In genomic region chr8:120412911-120413625, GRCm38 (mm10) we compare ENCODE assay signal across 10 mouse cellular contexts.
A peak's percentile ranks its signal among the peaks of the same experiment; 100 is the strongest.
DNase-seq lines count a peak whose midpoint lies in the region; ATAC-seq lines count a peak whose summit lies in the region.
"Had no signal": no experiment of that assay in that cellular context is flagged by ENCODE, and none has a peak within 500 bp of the region (broad histone marks: within the 10 kb centered on the region; RNA-seq: fewer than 3 reads in every experiment).

No protein-coding gene starts in this region.

- intact Hi-C loops in left cerebral cortex, postnatal 4 days (cut with DNase I) = no loop called here

- H3K4me2 ChIP-seq in embryonic facial prominence, embryonic 11.5 days (ENCODE audit: low read depth, low read length) = no peak overlapping the region

- no peaks in the 10 kb centered on the region for H3K27me3 ChIP-seq in embryonic facial prominence, embryonic 11.5 days (ENCODE audit: control insufficient read depth, insufficient read depth, low read length)
- peaks cover 69% of the 10 kb centered on the region for H3K27me3 ChIP-seq in embryonic facial prominence, embryonic 10.5 days (replicated peaks; ENCODE audit: low read depth, poor library complexity, severe bottlenecking)

- H3K4me1 ChIP-seq in embryonic facial prominence, embryonic 11.5 days (ENCODE audit: control insufficient read depth, insufficient read depth, low read length) = peaks cover 39% of the 10 kb centered on the region
- peaks cover 100% of the 10 kb centered on the region for H3K4me1 ChIP-seq in embryonic facial prominence, embryonic 10.5 days

- no peak overlapping the region for H3K4me3 ChIP-seq in embryonic facial prominence, embryonic 11.5 days (ENCODE audit: low read depth, low read length)
- no peak overlapping the region for H3K4me3 ChIP-seq in embryonic facial prominence, embryonic 10.5 days

- no peaks in the 10 kb centered on the region for H3K36me3 ChIP-seq in embryonic facial prominence, embryonic 11.5 days (replicated peaks; ENCODE audit: control insufficient read depth, insufficient read depth, low read depth, low read length)
- H3K36me3 ChIP-seq in embryonic facial prominence, embryonic 10.5 days (replicated peaks) = no peaks in the 10 kb centered on the region

- H3K9ac ChIP-seq in embryonic facial prominence, embryonic 11.5 days (replicated peaks; ENCODE audit: low read length) = 0 out of 2 replicates have a peak overlapping the region, but pooled peaks have one; percentile 6

- no peaks in the 10 kb centered on the region for H3K9me3 ChIP-seq in embryonic facial prominence, embryonic 11.5 days (replicated peaks; ENCODE audit: control insufficient read depth, low read length)
- no peaks in the 10 kb centered on the region for H3K9me3 ChIP-seq in embryonic facial prominence, embryonic 10.5 days

- WGBS in embryonic facial prominence, embryonic 11.5 days = 77% methylated on average over 29 of the region's 29 CpGs
- WGBS in embryonic facial prominence, embryonic 10.5 days = 78% methylated on average over 29 of the region's 29 CpGs

- ATAC-seq in embryonic facial prominence, embryonic 11.5 days (replicated peaks; ENCODE audit: insufficient number of reproducible peaks, low FRiP score, low TSS enrichment, low read depth) = no peak

- no peak for DNase-seq in embryonic facial prominence, embryonic 11.5 days (ENCODE audit: low spot score)
- no peak for DNase-seq in embryonic facial prominence, embryonic 10.5 days (ENCODE audit: low spot score)
- DNase-seq in frontal cortex, postnatal 36 days (ENCODE audit: low spot score in 2 of 2) = peak; percentile 57 to 79
- peak; percentile 56 for DNase-seq in left cerebral cortex, postnatal 4 days
- peak; percentile 70 for DNase-seq in right cerebral cortex, postnatal 36 days (ENCODE audit: low spot score in 2 of 2)
- no peak for DNase-seq in spleen, postnatal 4 days (ENCODE audit: low spot score in 2 of 2)
- DNase-seq in embryo, embryonic 10 days (ENCODE audit: low spot score) = no peak
- no peak for DNase-seq in urinary bladder, postnatal 4 days (ENCODE audit: low spot score in 2 of 2)
- DNase-seq: heart, postnatal 14 days; lung, postnatal 10 days had no signal

- H3K27ac ChIP-seq in embryonic facial prominence, embryonic 11.5 days (replicated peaks; ENCODE audit: low read depth, low read length) = no peak overlapping the region
- no peak overlapping the region for H3K27ac ChIP-seq in embryonic facial prominence, embryonic 10.5 days (replicated peaks)

Comparison
In these comparisons a context has a peak if more than half of its experiments do, and no peak if none do; other contexts are left out.
1. DNase-seq: peak in frontal cortex, postnatal 36 days (2 of 2), left cerebral cortex, postnatal 4 days (single experiment) and right cerebral cortex, postnatal 36 days (2 of 2); none in embryonic facial prominence, embryonic 11.5 days (single experiment), embryonic facial prominence, embryonic 10.5 days (single experiment), spleen, postnatal 4 days (0 of 2), embryo, embryonic 10 days (single experiment) and urinary bladder, postnatal 4 days (0 of 2).